Mouse (Mus musculus) heart, adult 8-10 months (tissue): Measurements from ENCODE around the gene Gm44805. TPM values are rescaled to one million over a fixed set of nuclear protein-coding genes. Genes with fewer than 3 reads are reported as not detected.
"Not testable (repeated sequence)": the region's sequence is repeated elsewhere in the genome, so short reads cannot be mapped to it uniquely, and the experiment has no call there.

Experiments used
- DNase-seq: peaks from one replicate; pipeline ENCODE4 v3.0.0; 2022; ENCODE audit warnings: low spot score
- total RNA-seq, 4 experiments: library from RNA; stranded (reverse); gene quantifications; 2 replicates each; pipeline ENCODE4 v1.2.4; 2022

Gm44805 gene
- total RNA-seq, 4 experiments from 2014 or later, result not detected

GRCm38 (mm10) chr7:19698907-19699826 lies 17.9 kb upstream of the Gm44805 start, which contains the start of gene Apoe:
Gene Apoe, minus strand, starts transcription at chr7:19699188.
- peak; percentile 63 for DNase-seq

DNA sequence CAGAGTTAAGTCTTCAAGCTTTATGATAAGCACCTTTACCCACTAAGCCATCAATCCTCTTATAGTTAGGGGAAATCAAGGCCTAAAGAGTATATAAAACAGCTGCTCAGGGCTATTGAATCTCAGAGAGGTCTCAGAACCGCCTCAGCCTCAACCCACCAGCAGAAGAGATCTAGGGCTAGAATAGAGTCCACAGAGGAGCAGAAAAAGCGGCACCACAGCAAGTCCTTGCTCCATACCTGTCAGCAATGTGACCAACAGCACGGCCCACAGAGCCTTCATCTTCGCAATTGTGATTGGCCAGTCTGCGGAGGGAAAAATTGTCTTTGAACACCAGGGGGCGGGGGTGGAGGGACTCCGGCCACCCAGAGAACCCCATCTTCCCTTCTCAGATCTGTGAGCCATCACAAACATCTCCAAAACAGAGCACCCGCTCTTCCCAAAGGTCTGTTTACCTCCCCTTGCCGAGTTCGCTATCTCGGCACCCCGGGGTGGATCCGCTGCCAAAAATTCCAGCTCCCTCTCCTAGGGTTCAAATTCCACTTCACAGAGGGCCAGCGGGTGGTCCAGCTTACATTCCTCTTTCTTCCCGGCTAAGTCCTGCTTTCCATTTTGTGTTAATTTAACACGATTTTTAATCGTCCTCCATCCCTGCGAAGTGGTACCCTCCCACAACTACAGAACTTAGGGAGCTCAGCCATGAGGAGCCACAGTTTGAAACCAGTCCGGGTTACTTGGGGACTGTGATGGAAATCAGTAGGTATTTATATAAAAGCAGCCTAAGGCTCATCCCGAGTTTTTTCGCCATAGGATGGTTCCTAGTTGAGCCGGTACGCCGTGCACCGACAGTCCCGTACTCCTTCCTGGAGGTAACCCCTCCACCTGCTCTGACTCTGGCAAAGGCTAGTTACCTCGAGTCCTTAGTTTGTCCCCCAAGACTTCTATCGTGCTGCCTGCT lies 17.0 kb upstream of the Gm44805 start:
- DNase-seq, result no peak

- DNase-seq, result no peak
Measured at GRCm38 (mm10) chr7:19696336-19696873, 15.2 kb upstream of the Gm44805 start.

DNA sequence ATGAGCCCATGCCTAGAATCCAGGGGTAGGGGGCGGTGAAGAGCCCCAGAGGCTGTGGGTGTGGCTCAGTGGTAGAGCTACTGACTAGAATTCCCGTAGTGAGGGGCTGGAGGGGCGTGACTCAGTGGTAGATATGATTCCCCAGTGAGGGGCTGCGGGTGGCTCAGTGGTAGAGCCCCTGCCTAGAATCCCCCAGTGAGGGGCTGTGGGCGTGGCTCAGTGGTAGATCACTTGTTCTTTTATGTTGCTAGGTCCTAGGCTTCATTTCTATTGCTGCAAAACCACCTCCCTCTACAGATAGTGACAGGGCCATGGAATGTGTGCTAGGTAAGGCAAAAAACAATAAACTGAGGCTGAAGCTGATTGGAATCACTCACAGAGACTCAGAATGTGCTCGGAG lies 14.7 kb upstream of the Gm44805 start:
- DNase-seq, result no peak

DNA sequence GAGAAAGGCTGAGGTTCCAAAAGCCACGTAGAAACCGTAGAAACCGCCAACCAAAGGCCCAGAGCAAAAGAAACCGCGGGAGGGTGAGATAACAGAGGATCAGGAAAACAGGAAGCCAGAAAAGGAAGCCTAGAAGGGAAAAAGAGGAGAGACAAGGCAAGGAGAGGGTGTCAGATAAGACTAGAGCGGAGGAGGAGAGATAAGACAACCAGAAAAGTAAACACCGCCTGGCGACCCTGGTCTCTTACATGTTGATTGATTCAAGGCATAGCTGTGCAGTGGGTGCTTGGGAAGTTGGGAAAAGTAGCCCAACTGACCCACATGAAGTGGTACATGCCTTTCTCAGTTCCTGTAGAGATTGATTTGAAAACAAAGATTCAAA lies 14.0 kb upstream of the Gm44805 start:
- no peak for DNase-seq

- no peak for DNase-seq
Measured at GRCm38 (mm10) chr7:19694336-19695212, 13.4 kb upstream of the Gm44805 start.

- no peak for DNase-seq
Measured at GRCm38 (mm10) chr7:19693421-19693820, 12.2 kb upstream of the Gm44805 start.

DNA sequence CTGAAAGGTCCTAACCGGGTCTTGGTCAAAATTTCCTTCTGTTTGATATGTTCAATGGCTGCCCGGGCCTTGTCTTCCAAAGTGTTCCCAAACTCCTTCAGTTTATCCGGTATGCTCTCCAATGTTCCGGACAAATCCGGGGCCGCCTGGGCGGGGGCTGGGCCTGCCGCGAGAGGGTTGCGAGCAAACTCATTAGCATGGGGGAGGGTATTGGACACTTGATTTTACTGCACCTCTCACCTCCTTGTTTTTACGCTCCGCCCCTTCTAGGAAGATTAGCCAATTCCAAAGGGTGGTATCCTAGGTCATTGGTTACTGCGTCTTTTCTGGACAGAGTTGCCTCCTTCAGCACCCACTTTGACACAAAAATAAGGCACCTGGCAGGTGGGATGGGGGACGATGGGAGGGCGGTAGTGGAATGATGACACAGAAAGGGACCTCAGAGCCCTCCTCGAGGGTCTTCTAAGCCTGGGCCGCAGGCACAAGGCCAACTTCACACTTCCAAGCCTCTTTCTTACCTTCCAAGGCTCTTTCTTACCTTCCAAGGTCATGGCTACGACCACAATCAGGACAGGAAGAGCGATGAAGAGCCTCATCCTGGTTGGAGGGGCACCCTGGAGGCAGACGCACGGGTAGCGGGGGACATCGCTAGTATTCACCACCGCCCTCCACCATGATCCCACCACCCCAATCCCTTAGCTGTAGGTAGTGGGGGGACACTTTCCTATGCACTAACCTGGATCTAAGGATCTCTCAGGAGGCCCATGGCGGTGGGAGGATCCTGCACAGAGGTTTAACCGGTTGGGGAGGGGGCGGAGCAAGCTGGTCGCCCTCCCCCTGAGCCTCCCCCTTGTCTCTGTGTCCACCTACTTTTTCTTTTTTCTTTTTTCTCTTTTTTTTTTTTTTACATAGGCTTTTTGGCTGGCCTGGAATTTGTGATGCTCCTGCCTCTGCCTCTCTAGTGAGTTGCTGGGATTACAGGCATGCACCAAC lies 10.9 kb upstream of the Gm44805 start, which contains the start of gene Apoc1:
TSS of gene Apoc1 (minus strand) at position 788 of the 993 bp plus-strand sequence.
- DNase-seq, result no peak

DNA sequence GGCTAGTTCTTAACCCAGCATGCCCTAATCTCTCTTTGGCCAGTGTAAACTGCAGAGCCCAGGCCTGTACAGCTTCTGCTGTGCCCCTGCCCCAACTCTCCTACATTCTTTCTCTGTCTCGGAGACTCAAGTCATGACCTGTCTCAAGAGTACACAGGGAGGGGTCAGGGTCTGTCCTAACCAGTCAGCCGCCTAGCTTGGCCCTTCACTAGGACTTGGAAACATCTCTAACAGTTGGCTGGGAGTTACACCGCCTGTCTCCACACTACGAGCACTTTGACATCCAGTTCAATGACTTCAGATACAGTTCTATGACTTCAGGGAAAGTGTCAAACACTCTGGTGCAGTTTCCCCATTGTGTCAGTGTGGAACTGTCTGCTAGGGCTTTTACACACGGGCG lies 10.2 kb upstream of the Gm44805 start:
- DNase-seq, result no peak

- no peak for DNase-seq
Measured at GRCm38 (mm10) chr7:19690845-19691244, 9.6 kb upstream of the Gm44805 start.

GRCm38 (mm10) chr7:19688611-19689010 lies 7.4 kb upstream of the Gm44805 start:
- no peak for DNase-seq

- DNase-seq, result no peak
Measured at GRCm38 (mm10) chr7:19688101-19688500, 6.9 kb upstream of the Gm44805 start.

GRCm38 (mm10) chr7:19686927-19687583 lies 5.8 kb upstream of the Gm44805 start:
- not testable (repeated sequence) for DNase-seq

DNA sequence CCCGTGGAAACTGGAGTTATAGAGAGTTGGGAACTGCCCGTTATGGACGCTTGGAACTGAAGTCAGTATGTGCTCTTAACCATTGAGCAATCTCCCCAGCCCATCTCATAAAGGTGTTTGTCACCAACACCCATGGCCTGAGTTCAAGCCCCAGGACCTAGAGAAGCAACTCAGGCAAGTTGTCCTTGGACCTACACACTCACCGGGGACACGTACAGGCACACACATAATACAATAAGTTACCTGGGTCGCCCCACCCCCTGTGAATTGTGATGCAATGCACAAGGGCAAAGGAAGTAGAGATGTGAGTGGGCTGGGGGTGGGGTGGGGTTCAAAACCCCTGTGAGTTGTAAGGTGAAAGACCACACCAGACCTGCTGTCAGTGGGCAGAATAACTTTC lies 5.3 kb upstream of the Gm44805 start:
- no peak for DNase-seq

- no peak for DNase-seq
Measured at GRCm38 (mm10) chr7:19685374-19685773, 4.2 kb upstream of the Gm44805 start.

- DNase-seq, result no peak
Measured at GRCm38 (mm10) chr7:19683771-19684201, 2.6 kb upstream of the Gm44805 start.

DNA sequence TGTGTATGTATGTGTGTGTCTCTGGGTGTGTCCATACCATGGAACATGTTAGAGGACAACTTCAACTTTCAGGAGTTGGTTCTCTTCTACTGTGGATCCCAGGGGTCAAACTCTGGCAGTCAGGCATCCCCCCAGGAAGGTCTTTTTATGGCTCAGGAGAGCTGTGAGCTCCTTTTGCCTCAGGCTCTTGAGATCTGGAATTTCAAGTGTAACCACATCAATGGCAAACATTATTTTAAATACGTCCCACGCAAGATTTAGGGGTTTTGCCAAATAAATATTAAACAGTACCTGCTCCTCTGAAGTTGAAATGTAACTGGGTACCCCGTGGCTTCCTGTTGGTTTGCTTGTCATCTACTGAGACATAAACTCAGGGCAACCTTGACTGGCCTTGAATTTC lies 1.8 kb upstream of the Gm44805 start:
- no peak for DNase-seq

DNA sequence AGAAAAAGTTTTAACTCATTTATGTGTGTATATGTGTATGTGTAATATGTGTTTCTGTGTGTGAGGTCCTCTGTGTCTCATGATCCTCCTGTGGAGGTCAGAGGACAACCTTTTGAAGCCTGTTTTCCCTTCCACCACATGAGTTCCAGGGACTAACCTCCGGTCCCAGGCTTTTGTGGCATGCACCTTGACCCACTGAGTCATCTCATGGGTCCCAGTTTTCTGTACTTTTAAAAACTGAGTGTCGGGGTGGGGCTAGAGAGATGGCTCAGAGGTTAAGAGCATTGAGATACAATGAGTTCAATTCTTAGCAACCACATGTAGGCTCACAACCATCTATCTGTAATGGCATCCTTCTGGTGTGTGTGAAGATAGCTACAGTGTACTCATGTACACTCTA lies 521 bp downstream of the Gm44805 start:
- DNase-seq, result no peak

GRCm38 (mm10) chr7:19678901-19679300 lies 2.3 kb downstream of the Gm44805 start:
- DNase-seq, result no peak
